Mouse (Mus musculus) thymus, postnatal 14 days (tissue): ENCODE measurements around the gene Gm3250.
"Not testable (repeated sequence)": the region's sequence is repeated elsewhere in the genome, so short reads cannot be mapped to it uniquely, and the experiment has no call there.

Experiments
- DNase-seq: peaks from one replicate; pipeline ENCODE4 v3.0.0; 2021

The Gm3250 gene

GRCm38 (mm10) chr10:77782442-77782841 lies at the start of gene Gm3250:
TSS of gene Gm3250 (minus strand) at chr10:77782542.
- DNase-seq = not testable (repeated sequence)

GRCm38 (mm10) chr10:77826951-77827350 lies 44.6 kb upstream of the Gm3250 start, which contains the start of gene Krtap10-4:
TSS of gene Krtap10-4 (minus strand) at chr10:77827095.
- DNase-seq = no peak

GRCm38 (mm10) chr10:77819203-77819602 lies 36.9 kb upstream of the Gm3250 start:
- DNase-seq = no peak

- no peak for DNase-seq
Measured at GRCm38 (mm10) chr10:77818523-77818922, 36.2 kb upstream of the Gm3250 start.

GRCm38 (mm10) chr10:77815514-77815913 lies 33.2 kb upstream of the Gm3250 start:
- DNase-seq = peak; percentile 46

- DNase-seq = no peak
Measured at GRCm38 (mm10) chr10:77814382-77814781, 32.0 kb upstream of the Gm3250 start, which contains the start of gene Gm2696. TSS of gene Gm2696 (plus strand) at chr10:77814682.

GRCm38 (mm10) chr10:77811743-77812142 lies 29.4 kb upstream of the Gm3250 start, which contains the start of gene Gm9507:
TSS of gene Gm9507 (minus strand) at chr10:77811843.
- no peak for DNase-seq

- no peak for DNase-seq
Measured at GRCm38 (mm10) chr10:77804095-77804494, 21.8 kb upstream of the Gm3250 start.

- DNase-seq = no peak
Measured at GRCm38 (mm10) chr10:77798921-77799508, 16.7 kb upstream of the Gm3250 start, which contains the start of gene Gm19668. TSS of gene Gm19668 (minus strand) at chr10:77799133.

GRCm38 (mm10) chr10:77798164-77798920 lies 16.0 kb upstream of the Gm3250 start:
- DNase-seq = not testable (repeated sequence)

- no peak for DNase-seq
Measured at GRCm38 (mm10) chr10:77797677-77798076, 15.3 kb upstream of the Gm3250 start.

GRCm38 (mm10) chr10:77794976-77795375 lies 12.6 kb upstream of the Gm3250 start, which contains the start of gene Gm9639:
TSS of gene Gm9639 (minus strand) at chr10:77795076.
- DNase-seq = no peak

- DNase-seq = no peak
Measured at GRCm38 (mm10) chr10:77788621-77789020, 6.3 kb upstream of the Gm3250 start.

GRCm38 (mm10) chr10:77787876-77788275 lies 5.5 kb upstream of the Gm3250 start, which contains the start of gene Gm7137:
TSS of gene Gm7137 (minus strand) at chr10:77788200.
- not testable (repeated sequence) for DNase-seq

- DNase-seq = not testable (repeated sequence)
Measured at GRCm38 (mm10) chr10:77783396-77783795, 1.1 kb upstream of the Gm3250 start.

- not testable (repeated sequence) for DNase-seq
Measured at GRCm38 (mm10) chr10:77776844-77777243, 5.5 kb downstream of the Gm3250 start, which contains the start of gene Gm7138. TSS of gene Gm7138 (minus strand) at chr10:77776944.

GRCm38 (mm10) chr10:77772142-77772541 lies 10.2 kb downstream of the Gm3250 start:
- DNase-seq = not testable (repeated sequence)

- not testable (repeated sequence) for DNase-seq
Measured at GRCm38 (mm10) chr10:77771225-77771624, 11.1 kb downstream of the Gm3250 start, which contains the start of gene Gm3238. TSS of gene Gm3238 (minus strand) at chr10:77771325.

GRCm38 (mm10) chr10:77769727-77770126 lies 12.6 kb downstream of the Gm3250 start:
- no peak for DNase-seq

- DNase-seq = not testable (repeated sequence)
Measured at GRCm38 (mm10) chr10:77759582-77759981, 22.8 kb downstream of the Gm3250 start, which contains the start of gene Gm3233. TSS of gene Gm3233 (minus strand) at chr10:77759682.

- DNase-seq = no peak
Measured at GRCm38 (mm10) chr10:77753448-77753847, 28.9 kb downstream of the Gm3250 start.

- DNase-seq = not testable (repeated sequence)
Measured at GRCm38 (mm10) chr10:77752312-77752711, 30.0 kb downstream of the Gm3250 start.

GRCm38 (mm10) chr10:77751254-77751653 lies 31.1 kb downstream of the Gm3250 start, which contains the start of gene Gm9736:
TSS of gene Gm9736 (minus strand) at chr10:77751354.
- not testable (repeated sequence) for DNase-seq
